Mouse (Mus musculus) midbrain, embryonic 13.5 days (tissue): ENCODE data around the gene Prex1. TPM values are rescaled to one million over a fixed set of nuclear protein-coding genes. Genes with fewer than 3 reads are reported as not detected.

Source experiments
- ATAC-seq: fragments of 200-750 bp; cut with Nextera tagmentation; 2 replicates; pipeline ENCODE4 v1.8.0; 2017; ENCODE audit warnings: mild to moderate bottlenecking, moderate TSS enrichment, moderate library complexity
- H3K27ac ChIP-seq: fragments of 300-500 bp; sonication (generic); 2 replicates; pipeline ENCODE4 v1.5.1; 2015; ENCODE audit warnings: inconsistent platforms, mild to moderate bottlenecking, moderate library complexity
- H3K27me3 ChIP-seq: fragments of 300-500 bp; sonication (generic); 2 replicates; pipeline ENCODE4 v1.6.1; 2015; ENCODE audit warnings: mild to moderate bottlenecking, inconsistent platforms
- H3K36me3 ChIP-seq: fragments of 300-500 bp; sonication (generic); 2 replicates; pipeline ENCODE4 v1.6.1; 2015; ENCODE audit warnings: mild to moderate bottlenecking, inconsistent platforms
- H3K4me1 ChIP-seq: fragments of 300-500 bp; sonication (generic); replicated peaks from 2 replicates; pipeline ENCODE4 v1.6.1; 2015; ENCODE audit warnings: inconsistent platforms
- H3K4me2 ChIP-seq: fragments of 300-500 bp; sonication (generic); replicated peaks from 2 replicates; pipeline ENCODE4 v1.6.1; 2015; ENCODE audit warnings: moderate library complexity, mild to moderate bottlenecking, inconsistent platforms
- H3K4me3 ChIP-seq: fragments of 300-500 bp; sonication (generic); replicated peaks from 2 replicates; pipeline ENCODE4 v1.5.1; 2015; ENCODE audit warnings: mild to moderate bottlenecking, inconsistent platforms
- H3K9ac ChIP-seq: fragments of 300-500 bp; sonication (generic); replicated peaks from 2 replicates; pipeline ENCODE4 v1.6.1; 2015; ENCODE audit warnings: mild to moderate bottlenecking, inconsistent platforms
- H3K9me3 ChIP-seq: fragments of 300-500 bp; sonication (generic); 2 replicates; pipeline ENCODE4 v1.6.1; 2016; ENCODE audit warnings: mild to moderate bottlenecking, inconsistent platforms
- WGBS: fragments of 180-500 bp; shearing (Covaris S2); methylation state at CpG from one replicate; pipeline ENCODE4 v1.1.7; 2015; 5-methylcytosine and 5-hydroxymethylcytosine counted together
- polyA plus RNA-seq: library from polyadenylated mRNA; unstranded; fragments of >200 nt; fragmentation: Nextera tagmentation; extraction: Ambion mirVana; gene quantifications from 2 replicates; pipeline ENCODE4 v1.2.1, GENCODE M21; 2015

Gene Prex1
- polyA plus RNA-seq, 1 experiment from 2014 or later: 21.1 TPM

GRCm38 (mm10) chr2:166678959-166679759 lies 34.5 kb downstream of the Prex1 start:
- H3K4me3 ChIP-seq: no peak overlapping the region
- no peaks in the 10 kb centered on the region for H3K36me3 ChIP-seq
- H3K9me3 ChIP-seq: no peaks in the 10 kb centered on the region
- H3K9ac ChIP-seq: 0 out of 2 replicates have a peak overlapping the region, but pooled peaks have one; percentile 11
- no peaks in the 10 kb centered on the region for H3K27me3 ChIP-seq
- H3K4me1 ChIP-seq: peaks cover 69% of the 10 kb centered on the region
- ATAC-seq: peak; percentile 88
- H3K27ac ChIP-seq: peak overlapping the region; percentile 85
- H3K4me2 ChIP-seq: peak overlapping the region; percentile 25
- WGBS: 6% methylated on average over 13 of the region's 13 CpGs

- Histone ChIP-seq H3K27me3 (no peaks in the 10 kb centered on the region), H3K9ac (0 out of 2 replicates have a peak overlapping the region, but pooled peaks have one; percentile 30), H3K4me3 (no peak overlapping the region), H3K27ac (no peak overlapping the region), H3K9me3 (no peaks in the 10 kb centered on the region), H3K4me1 (peaks cover 56% of the 10 kb centered on the region), H3K4me2 (no peak overlapping the region), H3K36me3 (no peaks in the 10 kb centered on the region)
- ATAC-seq: no peak
- 82% methylated on average over 11 of the region's 11 CpGs for WGBS
These were observed 36.7 kb downstream of the Prex1 start for GRCm38 (mm10) chr2:166676933-166677332.

DNA sequence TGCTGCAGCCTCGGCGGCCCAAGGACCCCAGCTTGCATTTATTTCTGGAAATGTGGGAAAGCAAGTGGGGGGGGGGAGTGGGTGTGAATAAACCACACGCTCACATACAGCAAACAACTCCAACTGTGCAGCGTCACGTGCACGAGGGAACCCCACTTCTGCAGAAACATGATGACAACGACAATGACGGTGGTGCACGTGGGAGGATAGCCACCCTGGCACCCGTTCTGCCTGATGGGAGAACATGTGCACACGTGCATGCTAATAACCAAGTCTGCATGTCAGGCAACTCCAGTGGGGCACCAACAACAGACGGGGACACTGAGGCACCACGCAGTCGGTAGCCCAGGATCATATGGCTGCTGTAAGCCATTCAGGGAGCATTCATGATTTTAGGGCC lies 37.1 kb downstream of the Prex1 start:
- Histone ChIP-seq H3K4me3 (no peak overlapping the region), H3K4me1 (peaks cover 61% of the 10 kb centered on the region), H3K9ac (0 out of 2 replicates have a peak overlapping the region, but pooled peaks have one; percentile 30), H3K4me2 (peak overlapping the region; percentile 23; the same call in 1 of the 2 replicates), H3K36me3 (no peaks in the 10 kb centered on the region), H3K27me3 (no peaks in the 10 kb centered on the region), H3K9me3 (no peaks in the 10 kb centered on the region), H3K27ac (0 out of 2 replicates have a peak overlapping the region, but pooled peaks have one; percentile 44)
- WGBS: 69% methylated on average over 14 of the region's 14 CpGs
- ATAC-seq: no peak

- no peak for ATAC-seq
- 0 out of 2 replicates have a peak overlapping the region, but pooled peaks have one; percentile 28 for H3K9ac ChIP-seq
- WGBS: 37% methylated on average over 14 of the region's 14 CpGs
These were observed 37.8 kb downstream of the Prex1 start for GRCm38 (mm10) chr2:166675588-166676444.

GRCm38 (mm10) chr2:166674693-166675092 lies 38.9 kb downstream of the Prex1 start:
- no peak for ATAC-seq
- Histone ChIP-seq H3K4me2 (no peak overlapping the region), H3K9ac (no peak overlapping the region), H3K4me3 (no peak overlapping the region), H3K9me3 (no peaks in the 10 kb centered on the region), H3K27me3 (no peaks in the 10 kb centered on the region), H3K4me1 (peaks cover 72% of the 10 kb centered on the region), H3K27ac (0 out of 2 replicates have a peak overlapping the region, but pooled peaks have one; percentile 19), H3K36me3 (no peaks in the 10 kb centered on the region)
- 7% methylated on average over 12 of the region's 12 CpGs for WGBS

More at GRCm38 (mm10) chr2:166675588-166676444, 37.8 kb downstream of the Prex1 start:
- Histone ChIP-seq H3K27ac (peak overlapping the region; percentile 44; the same call in 1 of the 2 replicates), H3K4me3 (no peak overlapping the region), H3K4me1 (peaks cover 68% of the 10 kb centered on the region), H3K27me3 (no peaks in the 10 kb centered on the region), H3K9me3 (no peaks in the 10 kb centered on the region), H3K36me3 (no peaks in the 10 kb centered on the region), H3K4me2 (peak overlapping the region; percentile 23; the same call in 1 of the 2 replicates)

- no peak overlapping the region for H3K27ac ChIP-seq
These were observed 39.7 kb downstream of the Prex1 start for GRCm38 (mm10) chr2:166673951-166674350.

GRCm38 (mm10) chr2:166672171-166672965 lies 41.3 kb downstream of the Prex1 start:
- Histone ChIP-seq H3K36me3 (no peaks in the 10 kb centered on the region), H3K27ac (peak overlapping the region; percentile 67), H3K4me3 (no peak overlapping the region), H3K9ac (no peak overlapping the region), H3K4me1 (peaks cover 77% of the 10 kb centered on the region), H3K27me3 (no peaks in the 10 kb centered on the region), H3K4me2 (no peak overlapping the region), H3K9me3 (no peaks in the 10 kb centered on the region)
- WGBS: 80% methylated on average over 14 of the region's 14 CpGs
- ATAC-seq: no peak

More at GRCm38 (mm10) chr2:166673951-166674350, 39.7 kb downstream of the Prex1 start:
- no peak overlapping the region for H3K4me3 ChIP-seq
- no peaks in the 10 kb centered on the region for H3K27me3 ChIP-seq
- H3K9ac ChIP-seq: no peak overlapping the region
- no peak for ATAC-seq
- peaks cover 72% of the 10 kb centered on the region for H3K4me1 ChIP-seq
- 82% methylated on average over 12 of the region's 12 CpGs for WGBS
- H3K9me3 ChIP-seq: no peaks in the 10 kb centered on the region
- no peak overlapping the region for H3K4me2 ChIP-seq
- H3K36me3 ChIP-seq: no peaks in the 10 kb centered on the region

DNA sequence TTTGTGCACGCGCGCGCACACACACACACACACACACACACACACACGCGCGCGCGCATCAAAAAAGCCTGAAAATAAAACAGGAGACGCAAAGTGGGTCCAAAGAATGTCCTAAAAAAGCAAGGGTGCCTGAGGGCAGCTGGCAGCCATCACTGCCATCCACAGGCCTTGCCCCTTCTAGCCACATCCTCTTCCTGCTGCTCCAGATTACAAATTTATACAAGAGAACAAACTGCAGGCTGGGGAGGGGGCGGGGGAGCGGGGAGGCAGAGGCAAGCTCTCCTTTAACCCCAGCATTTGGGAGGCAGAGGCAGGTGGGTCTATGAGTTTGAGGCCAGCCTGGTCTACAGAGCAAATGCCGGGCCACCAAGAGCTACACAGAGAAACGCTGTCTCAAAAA lies 42.0 kb downstream of the Prex1 start:
- peaks cover 76% of the 10 kb centered on the region for H3K4me1 ChIP-seq
- peak overlapping the region; percentile 67 for H3K27ac ChIP-seq
- no peak for ATAC-seq
- no peak overlapping the region for H3K4me3 ChIP-seq
- WGBS: 86% methylated on average over 14 of the region's 14 CpGs
- no peak overlapping the region for H3K4me2 ChIP-seq
- H3K9me3 ChIP-seq: no peaks in the 10 kb centered on the region
- H3K36me3 ChIP-seq: no peaks in the 10 kb centered on the region
- H3K9ac ChIP-seq: no peak overlapping the region
- no peaks in the 10 kb centered on the region for H3K27me3 ChIP-seq

DNA sequence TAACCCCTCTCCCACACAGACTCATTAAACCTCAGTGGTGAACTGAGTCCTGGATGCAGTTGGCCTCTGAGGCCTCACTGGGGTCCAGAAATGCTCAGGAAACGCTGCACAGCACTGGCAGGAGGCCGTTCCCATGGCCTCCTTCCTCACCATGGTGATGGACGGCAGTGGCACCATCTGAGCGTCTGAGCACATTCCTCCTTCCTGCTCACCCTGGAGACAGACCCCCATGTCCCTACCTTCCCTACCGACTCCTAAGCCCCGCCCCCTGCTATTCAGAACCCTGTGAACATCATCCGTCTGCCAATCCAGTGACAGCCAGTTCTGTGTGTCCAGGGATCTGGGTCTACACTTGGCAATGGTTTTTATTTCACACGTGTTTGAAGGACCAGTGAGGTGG lies 42.6 kb downstream of the Prex1 start:
- no peaks in the 10 kb centered on the region for H3K27me3 ChIP-seq
- H3K4me2 ChIP-seq: no peak overlapping the region
- peak; percentile 73 for ATAC-seq
- no peaks in the 10 kb centered on the region for H3K9me3 ChIP-seq
- no peak overlapping the region for H3K4me3 ChIP-seq
- peak overlapping the region; percentile 67 for H3K27ac ChIP-seq
- H3K36me3 ChIP-seq: no peaks in the 10 kb centered on the region
- H3K9ac ChIP-seq: no peak overlapping the region
- H3K4me1 ChIP-seq: peaks cover 70% of the 10 kb centered on the region
- WGBS: 8% methylated on average over 8 of the region's 8 CpGs

DNA sequence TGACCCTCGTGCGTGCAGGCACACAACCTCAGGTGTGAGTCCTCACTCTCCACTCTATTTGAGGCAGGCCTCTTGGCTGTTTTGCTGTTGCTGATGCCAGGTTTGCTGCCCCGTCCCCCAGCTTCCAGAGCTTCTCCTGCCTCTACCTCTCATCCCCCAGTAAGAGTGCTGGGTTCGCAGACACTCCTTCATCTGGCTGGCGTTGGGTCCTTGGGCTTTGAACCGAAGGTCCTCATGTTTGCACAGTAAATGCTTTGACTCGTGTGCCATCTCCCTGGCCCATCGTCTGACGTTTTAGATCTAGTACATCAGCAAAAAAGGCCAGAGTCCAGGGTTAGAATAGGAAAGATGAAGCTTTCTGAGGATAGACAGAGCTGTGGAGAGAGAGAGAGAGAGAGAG lies 43.7 kb downstream of the Prex1 start:
- Histone ChIP-seq H3K9ac (no peak overlapping the region), H3K27ac (peak overlapping the region; percentile 53; the same call in 1 of the 2 replicates), H3K27me3 (no peaks in the 10 kb centered on the region), H3K9me3 (no peaks in the 10 kb centered on the region), H3K4me2 (no peak overlapping the region), H3K4me1 (peaks cover 67% of the 10 kb centered on the region), H3K4me3 (no peak overlapping the region), H3K36me3 (no peaks in the 10 kb centered on the region)
- ATAC-seq: no peak
- 79% methylated on average over 9 of the region's 9 CpGs for WGBS
